Mouse (Mus musculus) midbrain, embryonic 11.5 days (tissue): ENCODE results near the gene Aste1. TPM values are rescaled to one million over a fixed set of nuclear protein-coding genes. Genes with fewer than 3 reads are reported as not detected.

Experiments
- ATAC-seq: fragments of 200-750 bp; cut with Nextera tagmentation; 2 replicates; pipeline ENCODE4 v1.8.0; 2017; ENCODE audit warnings: moderate TSS enrichment, moderate library complexity; ENCODE audit not compliant: low FRiP score
- DNase-seq: peaks from one replicate; pipeline ENCODE4 v3.0.0; 2015; ENCODE audit warnings: low spot score; ENCODE audit errors: missing footprints
- H3K27ac ChIP-seq: fragments of 300-500 bp; sonication (generic); 2 replicates; pipeline ENCODE4 v1.5.1; 2014; ENCODE audit warnings: low read depth, low read length
- H3K27me3 ChIP-seq: fragments of 300-500 bp; sonication (generic); 2 replicates; pipeline ENCODE4 v1.6.1; 2014; ENCODE audit warnings: mild to moderate bottlenecking, low read length, moderate library complexity, mixed read lengths; ENCODE audit not compliant: control insufficient read depth, insufficient read depth
- H3K36me3 ChIP-seq: fragments of 300-500 bp; sonication (generic); 2 replicates; pipeline ENCODE4 v1.6.1; 2014; ENCODE audit warnings: mild to moderate bottlenecking, low read length, moderate library complexity, mixed read lengths; ENCODE audit not compliant: control insufficient read depth, insufficient read depth
- H3K4me1 ChIP-seq: fragments of 300-500 bp; sonication (generic); 2 replicates; pipeline ENCODE4 v1.6.1; 2014; ENCODE audit warnings: low read length; ENCODE audit not compliant: control insufficient read depth, insufficient read depth
- H3K4me2 ChIP-seq: fragments of 300-500 bp; sonication (generic); 2 replicates; pipeline ENCODE4 v1.6.1; 2014; ENCODE audit warnings: mild to moderate bottlenecking, moderate library complexity
- H3K4me3 ChIP-seq: fragments of 300-500 bp; sonication (generic); 2 replicates; pipeline ENCODE4 v1.5.1; 2014; ENCODE audit warnings: low read depth, low read length
- H3K9ac ChIP-seq: fragments of 300-500 bp; sonication (generic); 2 replicates; pipeline ENCODE4 v1.6.1; 2014; ENCODE audit warnings: low read length
- H3K9me3 ChIP-seq: fragments of 300-500 bp; sonication (generic); 2 replicates; pipeline ENCODE4 v1.6.1; 2016; ENCODE audit warnings: low read length; ENCODE audit not compliant: control insufficient read depth
- WGBS: fragments of 180-500 bp; shearing (Covaris S2); extraction: QIAGEN DNeasy Blood & Tissue Kit; methylation state at CpG from one replicate; pipeline ENCODE4 v1.1.7; 2014; 5-methylcytosine and 5-hydroxymethylcytosine counted together
- polyA plus RNA-seq: library from polyadenylated mRNA; unstranded; fragments of >200 nt; fragmentation: Nextera tagmentation; extraction: Ambion mirVana; gene quantifications from 2 replicates; pipeline ENCODE4 v1.2.1, GENCODE M21; 2014

Gene Aste1
- polyA plus RNA-seq, 1 experiment from 2014 or later = 14.8 TPM

- no peak overlapping the region for H3K4me2 ChIP-seq
- H3K27me3 ChIP-seq = no peaks in the 10 kb centered on the region
- H3K9me3 ChIP-seq = no peaks in the 10 kb centered on the region
- DNase-seq = no peak
- H3K27ac ChIP-seq = no peak overlapping the region
- no peak for ATAC-seq
- 75% methylated on average over 7 of the region's 7 CpGs for WGBS
- no peaks in the 10 kb centered on the region for H3K36me3 ChIP-seq
- H3K4me1 ChIP-seq = no peaks in the 10 kb centered on the region
- H3K9ac ChIP-seq = no peak overlapping the region
- no peak overlapping the region for H3K4me3 ChIP-seq
Measured at GRCm38 (mm10) chr9:105376954-105377530, 18.1 kb upstream of the Aste1 start.

GRCm38 (mm10) chr9:105377622-105378021 lies 17.6 kb upstream of the Aste1 start:
- H3K27me3 ChIP-seq = no peaks in the 10 kb centered on the region
- H3K36me3 ChIP-seq = no peaks in the 10 kb centered on the region
- no peak overlapping the region for H3K4me3 ChIP-seq
- 79% methylated on average over 3 of the region's 3 CpGs for WGBS
- ATAC-seq (no peak), DNase-seq (no peak)
- H3K9ac ChIP-seq = no peak overlapping the region
- no peak overlapping the region for H3K27ac ChIP-seq
- no peaks in the 10 kb centered on the region for H3K9me3 ChIP-seq
- no peaks in the 10 kb centered on the region for H3K4me1 ChIP-seq
- H3K4me2 ChIP-seq = no peak overlapping the region

GRCm38 (mm10) chr9:105379533-105380145 lies 15.6 kb upstream of the Aste1 start:
- Histone ChIP-seq H3K4me3 (no peak overlapping the region), H3K9me3 (no peaks in the 10 kb centered on the region), H3K27me3 (no peaks in the 10 kb centered on the region), H3K27ac (no peak overlapping the region), H3K36me3 (no peaks in the 10 kb centered on the region), H3K9ac (no peak overlapping the region), H3K4me1 (no peaks in the 10 kb centered on the region), H3K4me2 (no peak overlapping the region)
- DNase-seq = no peak
- 76% methylated on average over 8 of the region's 8 CpGs for WGBS
- peak; percentile 80 for ATAC-seq

DNA sequence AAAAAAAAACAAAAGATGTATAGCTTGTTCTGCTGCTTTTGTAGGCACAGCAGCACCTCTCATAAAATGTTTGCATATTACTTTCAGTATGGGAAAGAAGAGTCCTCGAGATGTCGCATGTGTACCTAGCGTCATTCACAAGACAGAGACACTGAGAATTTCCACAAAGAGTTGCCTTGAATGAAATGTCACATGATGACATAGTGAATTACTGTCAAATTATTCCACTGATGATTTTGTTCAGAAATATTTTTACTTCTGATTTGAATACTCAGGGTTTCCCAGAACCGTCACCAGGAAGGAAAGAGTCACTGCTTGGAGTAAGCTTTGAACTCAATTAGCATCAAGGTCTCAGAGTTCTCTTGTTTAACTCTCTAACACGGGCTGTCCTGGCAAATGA lies 7.8 kb upstream of the Aste1 start:
- Histone ChIP-seq H3K4me3 (no peak overlapping the region), H3K9me3 (no peaks in the 10 kb centered on the region), H3K27me3 (no peaks in the 10 kb centered on the region), H3K4me2 (no peak overlapping the region), H3K4me1 (no peaks in the 10 kb centered on the region), H3K36me3 (no peaks in the 10 kb centered on the region), H3K27ac (no peak overlapping the region), H3K9ac (no peak overlapping the region)
- WGBS = 85% methylated on average over 5 of the region's 5 CpGs
- DNase-seq = no peak
- ATAC-seq = no peak

- H3K27me3 ChIP-seq = no peaks in the 10 kb centered on the region; the same call in 1 of the 2 replicates
- no peak overlapping the region for H3K27ac ChIP-seq
- H3K36me3 ChIP-seq = no peaks in the 10 kb centered on the region
- ATAC-seq (no peak), DNase-seq (peak; percentile 99)
- WGBS = 20% methylated on average over 4 of the region's 4 CpGs
- no peaks in the 10 kb centered on the region for H3K9me3 ChIP-seq
- no peak overlapping the region for H3K9ac ChIP-seq
- H3K4me1 ChIP-seq = no peaks in the 10 kb centered on the region
- H3K4me2 ChIP-seq = no peak overlapping the region
- no peak overlapping the region for H3K4me3 ChIP-seq
Measured at GRCm38 (mm10) chr9:105389289-105389688, 5.9 kb upstream of the Aste1 start.

DNA sequence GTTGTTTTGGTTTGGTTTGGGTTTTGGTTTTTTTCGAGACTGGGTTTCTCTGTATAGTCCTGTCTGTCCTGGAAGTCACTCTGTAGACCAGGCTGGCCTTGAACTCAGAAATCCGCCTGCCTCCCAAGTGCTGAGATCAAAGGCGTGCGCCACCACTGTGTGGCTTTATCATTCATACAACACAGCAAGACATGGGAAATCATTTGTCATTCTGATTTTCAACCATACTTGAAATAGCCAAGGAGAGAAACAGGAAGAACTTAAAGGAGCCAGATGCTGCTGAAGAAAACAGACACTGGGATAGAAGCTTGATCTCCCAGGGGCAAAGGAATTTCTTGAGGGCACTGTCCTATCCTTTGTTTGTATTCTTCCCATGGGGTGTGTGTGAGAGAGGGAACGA lies 4.6 kb upstream of the Aste1 start:
- Histone ChIP-seq H3K9me3 (no peaks in the 10 kb centered on the region), H3K4me1 (peaks cover 3% of the 10 kb centered on the region; the same call in 1 of the 2 replicates), H3K9ac (no peak overlapping the region), H3K36me3 (no peaks in the 10 kb centered on the region), H3K4me3 (no peak overlapping the region), H3K27ac (no peak overlapping the region), H3K4me2 (no peak overlapping the region), H3K27me3 (no peaks in the 10 kb centered on the region; the same call in none of the 2 replicates)
- ATAC-seq (no peak), DNase-seq (no peak)
- 76% methylated on average over 4 of the region's 5 CpGs for WGBS

DNA sequence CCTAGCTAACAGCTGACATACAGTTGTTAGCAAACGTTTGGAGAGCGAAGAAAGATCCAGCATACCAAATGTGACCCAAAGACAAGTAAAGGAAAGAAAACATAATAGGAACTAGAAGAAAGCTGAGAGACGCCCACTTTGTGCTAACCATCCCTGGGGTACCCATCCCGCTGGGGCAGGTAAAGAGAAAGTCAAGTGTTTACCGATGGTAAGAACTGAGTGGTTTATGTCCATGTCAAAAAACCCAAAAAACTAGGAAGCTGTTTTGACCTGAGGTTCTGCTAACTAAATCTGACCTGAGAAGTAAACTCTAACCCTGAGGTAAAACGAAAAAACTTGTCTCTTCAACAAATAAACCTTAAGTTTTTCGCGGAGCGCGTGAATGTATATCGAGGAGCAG lies 472 bp upstream of the Aste1 start:
- H3K27me3 ChIP-seq = no peaks in the 10 kb centered on the region; the same call in none of the 2 replicates
- 13% methylated on average over 11 of the region's 11 CpGs for WGBS
- H3K4me2 ChIP-seq = peak overlapping the region; percentile 68
- 0 out of 2 replicates have a peak, but pooled peaks cover 5% of the 10 kb centered on the region for H3K36me3 ChIP-seq
- DNase-seq (no peak), ATAC-seq (peak; percentile 29; the same call in 1 of the 2 replicates)
- H3K9me3 ChIP-seq = no peaks in the 10 kb centered on the region
- H3K4me3 ChIP-seq = peak overlapping the region; percentile 69
- no peak overlapping the region for H3K27ac ChIP-seq
- peak overlapping the region; percentile 69 for H3K9ac ChIP-seq
- H3K4me1 ChIP-seq = peaks cover 10% of the 10 kb centered on the region

- Histone ChIP-seq H3K36me3 (no peaks in the 10 kb centered on the region), H3K4me1 (no peaks in the 10 kb centered on the region), H3K4me2 (no peak overlapping the region), H3K4me3 (no peak overlapping the region), H3K9me3 (no peaks in the 10 kb centered on the region), H3K27ac (no peak overlapping the region), H3K9ac (no peak overlapping the region), H3K27me3 (no peaks in the 10 kb centered on the region)
- DNase-seq = no peak
- ATAC-seq = no peak
- WGBS = 93% methylated on average over 6 of the region's 6 CpGs
Measured at GRCm38 (mm10) chr9:105408549-105408948, 13.4 kb downstream of the Aste1 start.

- Histone ChIP-seq H3K4me2 (no peak overlapping the region), H3K4me3 (no peak overlapping the region), H3K9ac (no peak overlapping the region), H3K4me1 (no peaks in the 10 kb centered on the region), H3K27ac (no peak overlapping the region), H3K9me3 (no peaks in the 10 kb centered on the region), H3K36me3 (peaks cover 6% of the 10 kb centered on the region; the same call in 1 of the 2 replicates), H3K27me3 (no peaks in the 10 kb centered on the region)
- no peak for DNase-seq
- no peak for ATAC-seq
- whole genome bisulfite sequencing = 91% methylated on average over 13 of the region's 13 CpGs
Measured at GRCm38 (mm10) chr9:105459032-105459431, 63.8 kb downstream of the Aste1 start.
